Mouse (Mus musculus): Measurements from ENCODE around the gene Gm12790.
"Not testable (repeated sequence)": the region's sequence is repeated elsewhere in the genome, so short reads cannot be mapped to it uniquely, and the experiment has no call there.

DNA sequence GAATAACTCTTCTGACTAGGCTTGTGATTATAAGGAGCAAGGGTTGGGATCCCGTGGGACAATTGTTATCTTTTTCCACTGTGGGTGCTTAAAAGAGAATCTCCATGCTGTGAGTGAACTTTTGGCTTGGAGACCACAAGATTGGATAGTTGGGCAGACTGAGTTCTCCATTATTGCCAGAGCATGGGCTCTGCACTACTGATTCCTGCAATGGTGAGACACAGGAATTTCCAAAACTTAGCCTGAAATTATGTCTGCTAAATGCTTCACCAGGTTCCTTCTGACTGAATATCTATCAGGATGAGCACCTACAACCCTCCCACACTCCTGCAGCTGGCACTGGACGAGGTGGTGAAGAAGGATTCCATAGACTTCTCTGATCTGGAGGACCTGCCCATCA, 40.7 kb downstream of the Gm12790 start, which contains the start of gene Gm12794:
- TF ChIP-seq CTCF (IDR thresholded peaks at IDR 0.05; ENCODE audit: insufficient read depth, low read length); POLR2A (IDR thresholded peaks at IDR 0.05; ENCODE audit: borderline replicate concordance, extremely low read depth, low read depth, low read length): not testable (repeated sequence)
